Mouse (Mus musculus) CD4-positive, CD25-positive, alpha-beta regulatory T cell, adult 4 months (primary cell): ENCODE data around the gene Olfr740. TPM values are rescaled to one million over a fixed set of nuclear protein-coding genes. Genes with fewer than 3 reads are reported as not detected.

Source experiments
- ATAC-seq: one replicate; pipeline ENCODE4 v1.8.0; 2017
- polyA plus RNA-seq, 2 experiments: library from polyadenylated mRNA; unstranded; fragments of 100-300 nt; shearing (Covaris generic); gene quantifications; one replicate each; pipeline ENCODE4 v1.2.1; 2017

Gene Olfr740
- not detected for polyA plus RNA-seq

- ATAC-seq, result no peak
Measured at GRCm38 (mm10) chr14:50445245-50445644, at the start of gene Olfr740. Gene Olfr740 (plus strand): TSS chr14:50445545.

GRCm38 (mm10) chr14:50407268-50407667 lies 38.1 kb upstream of the Olfr740 start, which contains the start of gene Olfr738:
Gene Olfr738 (plus strand): TSS chr14:50407568.
- ATAC-seq, result no peak

GRCm38 (mm10) chr14:50418326-50418725 lies 27.0 kb upstream of the Olfr740 start, which contains the start of gene Olfr739:
Gene Olfr739 (plus strand): TSS chr14:50418626.
- ATAC-seq, result no peak

GRCm38 (mm10) chr14:50472438-50472837 lies 27.1 kb downstream of the Olfr740 start, which contains the start of gene Olfr741:
Gene Olfr741 (plus strand): TSS chr14:50472738.
- no peak for ATAC-seq

- ATAC-seq, result no peak
Measured at GRCm38 (mm10) chr14:50478406-50478805, 33.1 kb downstream of the Olfr740 start.

GRCm38 (mm10) chr14:50503300-50503699 lies 58.0 kb downstream of the Olfr740 start, which contains the start of gene Olfr742:
Gene Olfr742 (plus strand): TSS chr14:50503600.
- ATAC-seq, result no peak

Other genes with a start within 250 kb of the Olfr740 start
- gene Olfr731, start 203.7 kb upstream of the Olfr740 start, polyA plus RNA-seq, result not detected
- gene Olfr732, start 161.3 kb upstream of the Olfr740 start, polyA plus RNA-seq, result not detected
- under 1 TPM in 1 of 2 experiments, not detected in 1; 0.24 TPM for gene Olfr733, start 144.0 kb upstream of the Olfr740 start, polyA plus RNA-seq
- gene Olfr734, start 118.8 kb upstream of the Olfr740 start, polyA plus RNA-seq, result not detected
- gene Olfr735, start 96.7 kb upstream of the Olfr740 start, polyA plus RNA-seq, result not detected
- gene Tlr11, start 87.6 kb upstream of the Olfr740 start, polyA plus RNA-seq, result under 1 TPM in 1 of 2 experiments, not detected in 1; 0.19 TPM
- gene Olfr736, start 64.4 kb upstream of the Olfr740 start, polyA plus RNA-seq, result not detected
- not detected for gene Olfr738, start 38.0 kb upstream of the Olfr740 start, polyA plus RNA-seq
- gene Olfr739, start 26.9 kb upstream of the Olfr740 start, polyA plus RNA-seq, result not detected
- not detected for gene Olfr741, start 27.2 kb downstream of the Olfr740 start, polyA plus RNA-seq
- gene Olfr742, start 58.1 kb downstream of the Olfr740 start, polyA plus RNA-seq, result under 1 TPM in 1 of 2 experiments, not detected in 1; 0.15 TPM
- not detected for gene Olfr743, start 76.3 kb downstream of the Olfr740 start, polyA plus RNA-seq
- gene Olfr744, start 169.3 kb downstream of the Olfr740 start, polyA plus RNA-seq, result not detected
- gene Olfr745, start 193.8 kb downstream of the Olfr740 start, polyA plus RNA-seq, result not detected
- not detected for gene Olfr746, start 201.5 kb downstream of the Olfr740 start, polyA plus RNA-seq
- not detected for gene Olfr747, start 247.7 kb downstream of the Olfr740 start, polyA plus RNA-seq